Mouse (Mus musculus): Measurements from ENCODE around the gene Ofd1. TPM values are rescaled to one million over a fixed set of nuclear protein-coding genes. Genes with fewer than 3 reads are reported as not detected.

The Ofd1 gene
- polyA plus RNA-seq (2014; fragmentation: Illumina TruSeq; extraction: RNeasy Lipid Tissue Mini Kit (QIAGEN cat#74804); ENCODE audit: insufficient read depth, low read depth, low replicate concordance): 2.5 TPM

GRCm38 (mm10) chrX:166440616-166441063 is at the start of gene Ofd1:
Ofd1 (minus strand) TSS chrX:166440704.

GRCm38 (mm10) chrX:166479365-166479983 is 39.0 kb upstream of the Ofd1 start, which contains the start of gene Rab9:
Rab9 (minus strand) TSS chrX:166479867.

GRCm38 (mm10) chrX:166440036-166440615 is 378 bp downstream of the Ofd1 start, which contains the start of gene Trappc2:
Trappc2 (plus strand) TSS chrX:166440574.

Other genes with a start within 250 kb of the Ofd1 start
- 25.4 TPM for gene Gpm6b, start 201.8 kb downstream of the Ofd1 start, polyA plus RNA-seq (2014; fragmentation: Illumina TruSeq; extraction: RNeasy Lipid Tissue Mini Kit (QIAGEN cat#74804); ENCODE audit: insufficient read depth, low read depth, low replicate concordance)
- gene Trappc2, start 130 bp downstream of the Ofd1 start, polyA plus RNA-seq (2014; fragmentation: Illumina TruSeq; extraction: RNeasy Lipid Tissue Mini Kit (QIAGEN cat#74804); ENCODE audit: insufficient read depth, low read depth, low replicate concordance): 25.0 TPM
- gene Rab9, start 39.2 kb upstream of the Ofd1 start, polyA plus RNA-seq (2014; fragmentation: Illumina TruSeq; extraction: RNeasy Lipid Tissue Mini Kit (QIAGEN cat#74804); ENCODE audit: insufficient read depth, low read depth, low replicate concordance): 44.0 TPM
- gene Tceanc, start 77.9 kb upstream of the Ofd1 start, polyA plus RNA-seq (2014; fragmentation: Illumina TruSeq; extraction: RNeasy Lipid Tissue Mini Kit (QIAGEN cat#74804); ENCODE audit: insufficient read depth, low read depth, low replicate concordance): 1.6 TPM
- 21.4 TPM for gene Egfl6, start 145.0 kb upstream of the Ofd1 start, polyA plus RNA-seq (2014; fragmentation: Illumina TruSeq; extraction: RNeasy Lipid Tissue Mini Kit (QIAGEN cat#74804); ENCODE audit: insufficient read depth, low read depth, low replicate concordance)

Measured in lung, adult 10 weeks (tissue).